Mouse (Mus musculus): ENCODE data around the gene Aff3.

- TF ChIP-seq CHD2 (IDR thresholded peaks at IDR 0.05; ENCODE audit: low read depth, low read length) (no peak), ZNF384 (IDR thresholded peaks at IDR 0.05; ENCODE audit: low read depth, low read length) (no peak), MAFK (IDR thresholded peaks at IDR 0.05; ENCODE audit: insufficient read depth, low read depth, low read length) (no peak)
Observed at GRCm38 (mm10) chr1:38263251-38263650, 401.5 kb downstream of the Aff3 start.
